Mouse (Mus musculus): ENCODE results near the gene Zfand6.

GRCm38 (mm10) chr7:84706877-84707276 is 17.1 kb upstream of the Zfand6 start:
- no peak for TF ChIP-seq POLR2A (IDR thresholded peaks at IDR 0.05; ENCODE audit: extremely low read depth, insufficient read depth, low read length)
- no peak for TF ChIP-seq CTCF (IDR thresholded peaks at IDR 0.05; ENCODE audit: low read depth, low read length)
